Mouse (Mus musculus): ENCODE data around the gene Aip.

DNA sequence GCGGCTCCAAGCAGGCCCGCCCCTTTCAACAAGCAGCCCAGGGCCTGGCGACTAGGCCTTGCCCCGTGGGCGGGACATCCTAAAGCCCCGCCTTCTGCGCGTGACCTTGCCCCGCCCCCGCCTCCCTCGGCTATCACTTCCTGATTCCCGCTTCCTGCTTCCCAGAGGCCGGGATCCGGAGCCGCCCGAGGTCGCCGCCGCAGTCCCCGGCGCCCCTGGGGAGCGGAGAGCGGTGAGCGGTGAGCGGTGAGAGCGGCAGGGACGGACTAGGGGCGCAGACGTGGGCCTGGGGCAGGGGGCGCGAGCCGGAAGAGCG, 22.8 kb upstream of the Aip start, which contains the start of gene Coro1b:
- TF ChIP-seq CTCF (IDR thresholded peaks at IDR 0.05; ENCODE audit: low read depth) (no peak), EP300 (optimal IDR thresholded peaks at IDR 0.05) (peak; percentile 72)

Measured in stomach, postnatal 0 days (tissue).